Mouse (Mus musculus) naive thymus-derived CD4-positive, alpha-beta T cell, adult 2 months (primary cell): ENCODE results near the gene Mindy2.

Source experiments
- DNase-seq: peaks from one replicate; pipeline ENCODE4 v3.0.0-alpha.2; 2011; ENCODE audit warnings: low read depth

Gene Mindy2

DNA sequence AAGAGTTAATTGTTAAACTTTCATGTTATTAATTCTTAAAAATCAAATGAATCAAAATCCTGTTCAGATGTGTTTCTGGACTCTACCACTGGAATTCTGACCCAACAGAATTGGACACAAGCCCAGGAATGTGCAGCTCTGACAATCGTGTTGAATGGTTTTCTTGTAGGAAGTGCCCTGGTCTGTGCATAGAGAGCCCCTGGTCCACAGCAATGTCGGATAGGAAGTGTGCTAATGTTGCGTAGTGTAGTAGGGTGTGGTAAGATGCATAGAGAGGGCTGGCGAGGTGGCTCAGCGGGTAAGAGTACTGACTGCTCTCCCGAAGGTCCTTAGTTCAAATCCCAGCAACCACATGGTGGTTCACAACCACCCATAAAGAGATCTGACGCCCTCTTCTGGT is 9.8 kb upstream of the Mindy2 start:
- no peak for DNase-seq

DNA sequence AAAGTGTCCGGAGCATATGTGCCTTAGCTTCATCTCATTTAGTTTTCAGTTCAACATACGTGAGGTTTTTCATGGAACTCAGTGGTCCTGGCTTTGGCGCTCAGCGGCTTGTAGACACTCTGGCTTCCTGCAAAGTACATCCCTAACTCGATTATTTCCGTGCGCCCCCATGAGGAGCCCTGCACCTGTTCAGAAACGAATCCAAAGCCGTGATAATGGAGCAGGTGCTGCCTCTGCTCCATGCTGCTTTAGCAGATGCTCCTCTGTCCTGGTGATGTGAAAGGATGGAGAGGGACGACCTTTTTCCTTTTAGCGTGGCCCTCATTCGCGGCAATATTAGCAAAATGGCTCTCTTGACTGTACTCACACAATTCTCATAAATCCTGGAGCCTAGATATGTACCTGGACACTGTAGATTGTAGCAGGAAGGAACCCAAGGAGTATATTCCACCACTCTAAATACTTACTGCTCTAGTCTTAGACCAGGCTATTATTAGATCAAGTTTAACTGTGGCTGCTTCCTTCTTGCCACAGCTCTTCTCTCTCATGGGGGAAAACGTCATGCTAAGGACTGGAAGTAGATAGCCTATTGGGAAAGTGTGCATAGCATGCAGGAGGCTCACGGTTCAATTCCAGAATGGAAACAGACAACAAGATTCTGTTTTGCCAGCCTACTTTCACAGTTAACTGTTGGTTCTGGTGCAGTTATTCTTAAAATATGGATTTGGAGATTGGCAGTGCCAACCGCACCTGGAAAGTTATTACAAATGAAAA is 8.6 kb upstream of the Mindy2 start:
- no peak for DNase-seq

GRCm38 (mm10) chr9:70664847-70665246 is 7.9 kb upstream of the Mindy2 start:
- no peak for DNase-seq

DNA sequence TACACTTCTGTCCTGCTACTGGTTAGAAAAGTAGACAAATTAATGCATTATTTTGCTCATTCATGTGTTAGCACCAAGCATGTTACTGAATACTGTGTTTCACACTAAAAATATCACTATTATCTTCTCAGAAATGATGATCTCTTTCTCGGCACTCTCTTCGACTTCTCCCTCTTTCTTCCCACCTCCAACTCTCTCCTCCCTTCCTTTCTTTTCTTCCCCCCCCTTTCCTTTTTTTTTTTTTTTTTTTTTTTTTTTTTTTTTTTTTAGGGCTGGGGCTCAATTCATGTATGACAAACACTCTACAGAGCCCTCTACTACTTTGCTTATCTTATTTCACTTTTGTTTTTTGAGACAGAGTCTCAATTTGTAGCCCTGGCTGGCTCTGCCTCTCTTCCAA is 1.3 kb upstream of the Mindy2 start:
- no peak for DNase-seq

DNA sequence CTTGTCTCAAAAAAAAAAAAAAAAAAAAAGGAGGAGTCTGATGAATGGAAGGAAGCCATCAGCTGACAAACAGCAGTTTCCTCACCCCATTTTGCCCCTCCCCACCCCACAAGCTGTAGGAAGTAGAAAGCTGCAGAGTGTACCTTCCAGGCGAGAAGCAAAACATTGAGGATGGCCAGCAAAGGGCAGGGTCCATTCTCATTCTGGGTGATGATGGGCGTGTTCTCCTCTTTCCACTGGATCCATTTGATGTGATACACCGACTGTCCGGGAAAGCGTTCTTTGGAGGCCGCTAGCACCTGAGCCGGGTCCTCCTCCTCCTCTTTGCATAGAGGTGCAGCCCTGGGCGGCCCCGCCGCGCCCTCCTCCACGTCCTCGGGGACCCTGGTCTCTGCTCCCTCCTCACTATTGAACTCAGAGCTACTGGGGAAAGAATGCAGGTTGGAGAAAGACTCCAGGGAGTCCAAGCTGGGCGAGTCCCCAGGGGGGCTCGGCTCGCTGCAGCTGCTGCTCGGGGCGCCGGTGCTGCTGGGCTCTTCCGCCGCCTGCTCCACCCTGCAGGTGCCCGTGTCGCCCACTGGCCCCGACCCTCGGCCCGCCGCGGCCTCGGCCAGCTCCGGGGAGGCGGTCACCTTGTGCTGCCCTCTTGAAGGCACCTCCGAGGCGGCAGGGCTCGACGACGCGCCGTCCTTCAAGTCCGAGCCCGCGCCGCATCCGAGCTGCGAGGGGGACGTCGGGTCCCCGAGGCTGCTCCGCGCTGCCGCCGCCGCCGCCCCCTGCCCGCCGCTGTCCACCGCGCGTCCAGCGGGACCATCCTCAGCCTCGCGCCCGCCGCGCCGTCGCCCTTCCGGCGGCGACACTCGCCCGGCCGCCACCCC is 605 bp downstream of the Mindy2 start, which contains the start of gene Gm10642:
Gene Gm10642, plus strand, starts transcription at position 122 of the 878 bp plus-strand sequence.
- peak; percentile 89 for DNase-seq

DNA sequence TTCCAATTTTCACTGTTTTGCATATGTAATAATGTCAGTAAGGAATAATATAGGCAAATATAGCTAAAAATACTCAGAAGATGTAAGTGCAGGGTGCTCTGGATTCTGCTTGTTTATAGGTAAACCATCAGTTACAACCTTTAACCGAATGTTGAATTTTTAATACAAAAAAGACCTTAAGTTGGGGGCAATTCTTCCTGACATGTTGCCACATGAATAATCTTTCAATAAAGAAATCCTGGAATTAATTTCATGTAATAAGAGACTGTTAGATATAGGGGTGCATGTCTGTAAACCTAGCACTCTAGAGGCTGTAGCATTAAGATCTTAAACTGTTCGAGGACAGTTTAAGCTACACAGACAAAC is 1.2 kb downstream of the Mindy2 start:
- no peak for DNase-seq

GRCm38 (mm10) chr9:70654496-70654895 is 2.5 kb downstream of the Mindy2 start:
- DNase-seq = no peak

- no peak for DNase-seq
Observed at GRCm38 (mm10) chr9:70653875-70654274, 3.1 kb downstream of the Mindy2 start.

GRCm38 (mm10) chr9:70652221-70652620 is 4.8 kb downstream of the Mindy2 start:
- DNase-seq = no peak

DNA sequence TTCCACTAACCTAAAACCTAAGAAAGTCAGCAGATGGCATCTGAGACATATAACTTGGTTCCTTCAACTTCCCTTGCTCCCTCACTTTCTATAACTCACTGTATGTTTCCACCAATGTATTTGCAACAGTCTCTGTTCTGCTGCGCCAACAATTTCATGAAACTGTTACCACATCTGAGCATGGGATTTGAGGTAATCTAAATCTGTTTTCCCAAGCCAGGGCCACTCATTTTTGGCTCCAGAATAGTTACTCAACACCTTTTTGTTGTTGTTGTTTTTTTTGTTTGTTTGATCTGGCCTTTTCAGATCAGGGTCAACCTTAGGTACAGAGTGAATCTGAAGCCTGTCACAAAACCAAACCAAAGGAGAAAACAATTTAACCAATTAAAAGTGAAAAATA is 6.0 kb downstream of the Mindy2 start:
- no peak for DNase-seq

DNA sequence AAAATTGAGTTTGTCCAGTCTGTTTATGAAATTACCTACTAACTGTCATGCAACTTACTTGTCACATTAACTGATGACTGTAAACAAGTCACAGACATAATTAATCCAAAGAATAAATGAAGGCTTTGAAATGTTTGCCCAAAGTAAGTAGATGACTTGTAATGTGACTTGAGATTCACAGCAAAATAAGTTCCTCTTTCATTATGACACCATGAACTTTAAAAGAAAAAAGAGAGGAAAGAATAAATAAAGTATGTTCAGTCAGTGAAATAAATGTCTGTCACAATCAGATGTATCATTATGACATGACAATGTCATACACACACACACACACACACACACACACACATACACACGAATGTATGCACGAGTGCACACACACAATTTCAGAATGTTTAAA is 6.7 kb downstream of the Mindy2 start:
- DNase-seq = no peak

DNA sequence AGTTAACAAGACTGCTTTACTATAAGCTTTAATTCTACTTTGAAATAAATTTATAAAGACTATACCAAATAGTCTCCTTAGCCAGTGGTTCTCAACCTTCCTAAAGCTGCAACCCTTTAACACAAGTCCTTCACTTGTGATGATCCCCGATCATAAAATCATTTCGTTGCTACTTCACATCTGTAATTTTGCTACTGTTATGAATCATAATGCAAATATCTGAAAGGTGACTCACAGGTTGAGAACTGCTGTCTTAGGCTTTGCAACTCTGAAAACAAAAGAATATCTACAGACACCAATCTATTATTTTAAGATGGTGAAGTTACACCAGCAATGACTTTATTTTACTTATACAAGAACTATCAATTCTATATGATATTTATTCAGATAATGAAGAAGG is 20.2 kb downstream of the Mindy2 start:
- DNase-seq = no peak

GRCm38 (mm10) chr9:70631665-70632064 is 25.3 kb downstream of the Mindy2 start:
- DNase-seq = no peak

DNA sequence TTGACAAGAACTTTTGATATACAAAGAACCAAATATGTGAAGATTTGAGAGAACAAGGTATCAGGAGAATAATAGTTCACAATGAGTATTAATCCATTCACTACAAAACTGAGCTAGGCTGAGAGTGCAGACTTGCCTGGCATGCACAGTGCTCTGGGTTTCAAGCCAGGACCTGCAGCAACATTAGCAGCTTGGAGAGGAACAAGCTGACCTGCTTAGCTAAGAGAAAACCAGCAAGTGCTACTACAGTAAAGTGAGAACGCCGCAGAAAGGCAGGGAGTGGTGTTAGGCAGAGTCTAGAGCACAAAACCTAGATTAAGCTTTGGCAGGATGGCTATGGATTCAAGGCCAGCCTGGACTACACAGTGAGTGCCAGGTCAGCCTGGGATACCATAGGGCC is 27.3 kb downstream of the Mindy2 start:
- DNase-seq = no peak

GRCm38 (mm10) chr9:70611026-70611673 is 45.8 kb downstream of the Mindy2 start:
- DNase-seq = no peak

DNA sequence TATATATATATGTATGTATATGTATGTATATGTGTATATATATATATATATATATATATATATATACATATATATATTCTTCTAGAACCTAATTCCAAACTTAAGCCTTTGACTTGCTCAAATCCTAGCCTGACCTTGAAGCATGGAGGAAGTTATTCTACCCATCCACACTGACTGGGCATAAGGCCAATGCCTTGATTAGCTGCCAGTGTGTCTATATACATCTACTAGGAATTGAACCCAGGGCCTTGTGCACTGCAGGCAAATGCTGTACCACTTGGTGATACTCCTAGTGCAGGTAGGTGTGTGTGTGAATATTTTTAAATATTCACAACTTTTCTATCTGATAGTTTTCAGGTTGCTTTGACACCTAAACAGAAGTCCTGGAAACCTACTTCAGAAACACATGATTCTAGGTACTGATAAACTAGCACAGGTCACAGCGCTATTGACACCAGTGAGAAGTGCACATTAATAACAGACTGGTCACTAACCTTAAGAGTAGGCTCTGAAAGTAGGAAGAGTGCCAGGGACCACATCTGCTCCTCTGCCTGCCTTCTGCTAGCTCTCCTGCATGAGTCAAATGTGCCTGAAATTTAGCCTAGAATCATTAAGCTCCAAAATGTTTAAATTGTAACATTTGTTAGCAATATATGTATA is 54.7 kb downstream of the Mindy2 start:
- no peak for DNase-seq

- DNase-seq = no peak
Observed at GRCm38 (mm10) chr9:70598271-70598670, 58.7 kb downstream of the Mindy2 start.

- no peak for DNase-seq
Observed at GRCm38 (mm10) chr9:70591486-70591885, 65.5 kb downstream of the Mindy2 start.

GRCm38 (mm10) chr9:70590775-70591174 is 66.2 kb downstream of the Mindy2 start:
- DNase-seq = no peak

GRCm38 (mm10) chr9:70587171-70587570 is 69.8 kb downstream of the Mindy2 start:
- DNase-seq = no peak

DNA sequence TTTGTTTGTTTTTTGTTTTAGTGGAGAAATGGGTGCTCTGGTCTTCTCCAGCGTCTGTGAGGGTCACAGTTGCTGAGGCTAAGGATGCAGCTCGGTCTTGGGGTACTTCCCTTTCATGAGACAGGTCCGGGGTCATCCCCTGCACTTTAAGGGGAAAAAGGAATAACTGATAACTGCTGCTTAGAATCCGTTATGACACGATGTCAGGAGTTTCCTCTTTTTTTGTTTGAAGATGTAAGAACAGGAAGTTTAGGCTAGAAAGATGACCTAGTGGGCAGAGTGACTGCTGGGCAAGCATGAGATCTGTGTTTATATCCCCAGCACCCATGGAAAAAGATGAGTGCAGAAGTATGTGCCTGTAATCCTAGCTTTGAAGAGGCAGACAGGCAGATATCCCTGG is 71.8 kb downstream of the Mindy2 start:
- peak; percentile 15 for DNase-seq

DNA sequence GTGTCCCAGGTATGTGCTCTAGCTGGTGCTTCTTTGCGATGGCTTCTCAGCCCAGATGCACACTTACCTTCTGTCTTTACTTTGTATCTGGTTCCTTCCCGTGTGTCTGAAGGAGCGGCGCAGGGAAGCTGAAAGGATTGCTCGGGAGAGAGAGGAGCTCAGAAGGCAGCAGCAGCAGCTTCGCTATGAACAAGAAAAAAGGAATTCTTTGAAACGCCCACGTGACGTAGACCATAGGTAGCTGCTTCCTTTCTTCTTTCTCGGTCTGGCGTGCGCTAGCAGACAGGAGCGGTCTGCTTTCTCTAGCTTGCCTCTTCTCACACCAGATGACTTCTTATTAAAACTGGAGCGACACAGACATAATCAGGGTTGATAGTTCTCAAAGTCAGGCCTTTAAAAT is 72.3 kb downstream of the Mindy2 start:
- peak; percentile 65 for DNase-seq
